ENCODE assay signal across 9 mouse cellular contexts in genomic region chr7:143977831-143978682, GRCm38 (mm10). TPM values are rescaled to one million over a fixed set of nuclear protein-coding genes. Genes with fewer than 3 reads are reported as not detected.
DNase-seq lines count a peak whose midpoint lies in the region; ATAC-seq lines count a peak whose summit lies in the region.
"Had no signal": no experiment of that assay in that cellular context is flagged by ENCODE, and none has a peak within 500 bp of the region (broad histone marks: within the 10 kb centered on the region; RNA-seq: fewer than 3 reads in every experiment).

No protein-coding gene starts in this region.

- peaks cover 99% of the 10 kb centered on the region for H3K27me3 ChIP-seq in heart, embryonic 13.5 days (replicated peaks)
- H3K27me3 ChIP-seq in hindbrain, embryonic 10.5 days (ENCODE audit: insufficient read depth, poor library complexity, severe bottlenecking): peaks cover 93% of the 10 kb centered on the region
- H3K27me3 ChIP-seq in limb, embryonic 12.5 days: peaks cover 92% of the 10 kb centered on the region
- H3K27me3 ChIP-seq in midbrain, embryonic 15.5 days (replicated peaks): peaks cover 61% of the 10 kb centered on the region

- 1% methylated on average over 67 of the region's 67 CpGs for WGBS in heart, embryonic 13.5 days
- 1% methylated on average over 67 of the region's 67 CpGs for WGBS in hindbrain, embryonic 10.5 days
- WGBS in limb, embryonic 12.5 days: 1% methylated on average over 66 of the region's 67 CpGs
- WGBS in midbrain, embryonic 15.5 days: under 1% methylated on average over 67 of the region's 67 CpGs

- no peak; the same call in 1 of the 2 replicates for ATAC-seq in heart, embryonic 13.5 days (ENCODE audit: extremely low read depth, insufficient number of reproducible peaks, low FRiP score, low TSS enrichment)
- peak; percentile 58 for ATAC-seq in limb, embryonic 12.5 days (ENCODE audit: insufficient number of reproducible peaks, insufficient read depth, low FRiP score, low TSS enrichment, low read depth)
- ATAC-seq in midbrain, embryonic 15.5 days (replicated peaks): peak; percentile 77
- ATAC-seq in inflammation-experienced regulatory T-cells, adult 6 months: no peak

- H3K9me3 ChIP-seq in heart, embryonic 13.5 days: no peaks in the 10 kb centered on the region
- no peaks in the 10 kb centered on the region for H3K9me3 ChIP-seq in hindbrain, embryonic 10.5 days
- no peaks in the 10 kb centered on the region for H3K9me3 ChIP-seq in limb, embryonic 12.5 days
- no peaks in the 10 kb centered on the region for H3K9me3 ChIP-seq in midbrain, embryonic 15.5 days

- H3K4me1 ChIP-seq in heart, embryonic 13.5 days: peaks cover 15% of the 10 kb centered on the region
- H3K4me1 ChIP-seq in hindbrain, embryonic 10.5 days (replicated peaks): peaks cover 20% of the 10 kb centered on the region
- peaks cover 20% of the 10 kb centered on the region for H3K4me1 ChIP-seq in limb, embryonic 12.5 days (replicated peaks)
- H3K4me1 ChIP-seq in midbrain, embryonic 15.5 days: peaks cover 21% of the 10 kb centered on the region

- H3K4me2 ChIP-seq in heart, embryonic 13.5 days: peak overlapping the region; percentile 95
- H3K4me2 ChIP-seq in limb, embryonic 12.5 days: peak overlapping the region; percentile 97
- peak overlapping the region; percentile 97 for H3K4me2 ChIP-seq in midbrain, embryonic 15.5 days

- intact Hi-C loops in heart, postnatal 25 days (cut with DNase I): no loop called here

- H3K27ac ChIP-seq in heart, embryonic 13.5 days (replicated peaks): no peak overlapping the region
- peak overlapping the region; percentile 8; the same call in 1 of the 2 replicates for H3K27ac ChIP-seq in hindbrain, embryonic 10.5 days
- H3K27ac ChIP-seq in limb, embryonic 12.5 days: no peak overlapping the region
- H3K27ac ChIP-seq in midbrain, embryonic 15.5 days: no peak overlapping the region

- DNase-seq in heart, postnatal 25 days (ENCODE audit: low spot score): no peak
- peak; percentile 54 for DNase-seq in ZHBTc4 (ENCODE audit: low read depth, low spot score)
- peak; percentile 28 for DNase-seq in hindbrain, embryonic 10.5 days (ENCODE audit: low spot score)
- DNase-seq in spleen, postnatal 4 days (ENCODE audit: low spot score in 2 of 2): no peak

- no peaks in the 10 kb centered on the region for H3K36me3 ChIP-seq in heart, embryonic 13.5 days
- H3K36me3 ChIP-seq in hindbrain, embryonic 10.5 days: no peaks in the 10 kb centered on the region
- H3K36me3 ChIP-seq in limb, embryonic 12.5 days: no peaks in the 10 kb centered on the region
- H3K36me3 ChIP-seq in midbrain, embryonic 15.5 days (replicated peaks): no peaks in the 10 kb centered on the region

- H3K9ac ChIP-seq in heart, embryonic 13.5 days: peak overlapping the region; percentile 67
- H3K9ac ChIP-seq in limb, embryonic 12.5 days (replicated peaks): peak overlapping the region; percentile 50
- peak overlapping the region; percentile 37 for H3K9ac ChIP-seq in midbrain, embryonic 15.5 days

- H3K4me3 ChIP-seq in heart, embryonic 13.5 days: peak overlapping the region; percentile 54
- H3K4me3 ChIP-seq in hindbrain, embryonic 10.5 days: peak overlapping the region; percentile 63
- peak overlapping the region; percentile 54 for H3K4me3 ChIP-seq in limb, embryonic 12.5 days (replicated peaks)
- H3K4me3 ChIP-seq in midbrain, embryonic 15.5 days: peak overlapping the region; percentile 50

RNA-seq across cellular contexts. Expression of gene Shank2, which starts 23.7 kb away (rescaled TPM):
- polyA plus RNA-seq in heart, embryonic 13.5 days (2015; fragmentation: Nextera tagmentation; extraction: Ambion mirVana): 0.15 and 0.37 TPM in 2 replicates
- total RNA-seq in heart, postnatal 25 days (2021): under 1 TPM; 0.42 to 0.59 TPM
- polyA plus RNA-seq in hindbrain, embryonic 10.5 days (2016; fragmentation: Nextera tagmentation; extraction: Ambion mirVana): 0.95 and 1.6 TPM in 2 replicates
- 0.44 and 0.60 TPM in 2 replicates for polyA plus RNA-seq in limb, embryonic 12.5 days (2016; fragmentation: Nextera tagmentation; extraction: Ambion mirVana)
- polyA plus RNA-seq in midbrain, embryonic 15.5 days (2015; fragmentation: Nextera tagmentation; extraction: Ambion mirVana): 8.8 and 10.5 TPM in 2 replicates
- not detected for polyA plus RNA-seq in inflammation-experienced regulatory T-cells, adult 6 months (2017; shearing (Covaris generic))
- total RNA-seq: MEL had no signal

Comparison
In these comparisons a context has a peak if more than half of its experiments do, and no peak if none do; other contexts are left out.
1. ATAC-seq: peak in limb, embryonic 12.5 days (single experiment) and midbrain, embryonic 15.5 days (single experiment); none in heart, embryonic 13.5 days (single experiment) and inflammation-experienced regulatory T-cells, adult 6 months (single experiment).
2. DNase-seq: peak in ZHBTc4 (single experiment) and hindbrain, embryonic 10.5 days (single experiment); none in heart, postnatal 25 days (single experiment) and spleen, postnatal 4 days (0 of 2).
3. Peak in every context shown above with its lines, with median percentiles within 50 percentile points of each other: H3K4me2 ChIP-seq, H3K4me3 ChIP-seq and H3K9ac ChIP-seq.